Mouse (Mus musculus) bone marrow, adult 2 months (tissue): Measurements from ENCODE around the gene Man2a1.

Experiments
- CTCF ChIP-seq: fragments of 200-500 bp; IDR thresholded peaks from 2 replicates; pipeline ENCODE4 v1.5.1; 2011; ENCODE audit warnings: low read length, control low read depth; ENCODE audit not compliant: control insufficient read depth, insufficient read depth
- POLR2A ChIP-seq: fragments of 200-500 bp; IDR thresholded peaks from 2 replicates; pipeline ENCODE4 v1.6.1; 2011; ENCODE audit warnings: low read depth, mild to moderate bottlenecking, control low read depth, low read length, borderline replicate concordance; ENCODE audit not compliant: control insufficient read depth

GRCm38 (mm10) chr17:64637868-64638537, 37.5 kb downstream of the Man2a1 start:
- TF ChIP-seq CTCF: no peak
- no peak for TF ChIP-seq POLR2A
